Mouse (Mus musculus): ENCODE data around the gene Stard9.
A peak's percentile ranks its signal among the peaks of the same experiment; 100 is the strongest.

Gene Stard9

GRCm38 (mm10) chr2:120729775-120730585, 101.1 kb downstream of the Stard9 start:
- DNase-seq (ENCODE audit: low spot score) = no peak

GRCm38 (mm10) chr2:120730639-120731166, 101.8 kb downstream of the Stard9 start:
- peak; percentile 15 for DNase-seq (ENCODE audit: low spot score)

GRCm38 (mm10) chr2:120731167-120731862, 102.4 kb downstream of the Stard9 start:
- peak; percentile 88 for DNase-seq (ENCODE audit: low spot score)

GRCm38 (mm10) chr2:120731877-120732530, 103.1 kb downstream of the Stard9 start:
- no peak for DNase-seq (ENCODE audit: low spot score)

- DNase-seq (ENCODE audit: low spot score) = no peak
Observed at GRCm38 (mm10) chr2:120745496-120745895, 116.6 kb downstream of the Stard9 start.

- DNase-seq (ENCODE audit: low spot score) = no peak
Observed at GRCm38 (mm10) chr2:120748041-120748440, 119.1 kb downstream of the Stard9 start.

GRCm38 (mm10) chr2:120761922-120762321, 133.0 kb downstream of the Stard9 start:
- no peak for DNase-seq (ENCODE audit: low spot score)

- DNase-seq (ENCODE audit: low spot score) = no peak
Observed at GRCm38 (mm10) chr2:120770265-120770935, 141.5 kb downstream of the Stard9 start.

Data from T-cell, adult 2 months (primary cell).